10 mouse cellular contexts compared by ENCODE assay signal in genomic region chr5:62710955-62711354, GRCm38 (mm10).
"Had no signal": no experiment of that assay in that cellular context is flagged by ENCODE, and none has a peak within 500 bp of the region (broad histone marks: within the 10 kb centered on the region; RNA-seq: fewer than 3 reads in every experiment).

No protein-coding gene starts in this region.

- H3K9ac ChIP-seq: limb, embryonic 12.5 days; liver, embryonic 14.5 days had no signal

- H3K4me3 ChIP-seq: limb, embryonic 12.5 days had no signal

- ATAC-seq: midbrain, embryonic 16.5 days had no signal

- H3K27me3 ChIP-seq: limb, embryonic 12.5 days had no signal

- H3K4me2 ChIP-seq: limb, embryonic 12.5 days; midbrain, embryonic 11.5 days had no signal

- DNase-seq: kidney, adult 8-10 months; kidney, postnatal 25 days; liver; lung, adult 18-20 months; right cerebral cortex, postnatal 14 days; thymus, postnatal 4 days had no signal

- H3K36me3 ChIP-seq: limb, embryonic 12.5 days had no signal

- H3K4me1 ChIP-seq: limb, embryonic 12.5 days had no signal

- H3K9me3 ChIP-seq: limb, embryonic 12.5 days had no signal

- H3K27ac ChIP-seq: limb, embryonic 12.5 days; liver, embryonic 14.5 days had no signal
